Mouse (Mus musculus): ENCODE measurements around the gene Bcl6b. TPM values are rescaled to one million over a fixed set of nuclear protein-coding genes. Genes with fewer than 3 reads are reported as not detected.

The Bcl6b gene
- polyA plus RNA-seq, 1 experiment from 2014 or later, result 4.4 TPM

DNA sequence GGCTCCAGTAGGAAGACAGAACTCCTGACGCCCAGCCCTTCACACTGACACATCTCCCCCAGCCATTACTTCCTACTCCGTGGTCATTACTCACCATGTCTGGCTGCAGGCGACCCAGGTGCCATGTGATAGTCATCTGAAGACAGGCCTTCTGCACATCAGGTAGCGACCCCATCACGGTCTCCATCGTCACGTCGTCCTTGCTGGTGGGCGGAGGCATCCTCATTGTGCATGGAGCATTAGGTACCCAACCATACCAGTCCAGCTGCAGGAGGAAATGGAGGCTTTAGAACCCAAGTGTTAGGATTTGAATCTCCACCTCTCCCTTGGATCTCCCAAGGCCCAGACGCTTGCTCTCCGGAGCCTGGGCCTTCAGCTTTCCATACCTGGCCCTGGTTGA lies 13.0 kb upstream of the Bcl6b start:
- no peaks in the 10 kb centered on the region for H3K9me3 ChIP-seq (ENCODE audit: control insufficient read depth)
- no peak for ATAC-seq
- H3K9ac ChIP-seq (ENCODE audit: low read depth, low read length), result no peak overlapping the region
- TF ChIP-seq CTCF (IDR thresholded peaks at IDR 0.05; ENCODE audit: low read depth), result no peak
- H3K4me3 ChIP-seq (ENCODE audit: low read depth, low read length), result no peak overlapping the region
- WGBS, result 70% methylated on average over 11 of the region's 11 CpGs
- H3K27ac ChIP-seq (ENCODE audit: low read depth, low read length), result no peak overlapping the region
- 0 out of 2 replicates have a peak, but pooled peaks cover 6% of the 10 kb centered on the region for H3K27me3 ChIP-seq (replicated peaks; ENCODE audit: control insufficient read depth, insufficient read depth, low read length)
- no peak overlapping the region for H3K4me2 ChIP-seq (replicated peaks; ENCODE audit: low read depth)
- H3K4me1 ChIP-seq (replicated peaks; ENCODE audit: control insufficient read depth, insufficient read depth, low read length), result peaks cover 5% of the 10 kb centered on the region; the same call in 1 of the 2 replicates
- H3K36me3 ChIP-seq (ENCODE audit: control insufficient read depth, insufficient read depth), result no peaks in the 10 kb centered on the region

DNA sequence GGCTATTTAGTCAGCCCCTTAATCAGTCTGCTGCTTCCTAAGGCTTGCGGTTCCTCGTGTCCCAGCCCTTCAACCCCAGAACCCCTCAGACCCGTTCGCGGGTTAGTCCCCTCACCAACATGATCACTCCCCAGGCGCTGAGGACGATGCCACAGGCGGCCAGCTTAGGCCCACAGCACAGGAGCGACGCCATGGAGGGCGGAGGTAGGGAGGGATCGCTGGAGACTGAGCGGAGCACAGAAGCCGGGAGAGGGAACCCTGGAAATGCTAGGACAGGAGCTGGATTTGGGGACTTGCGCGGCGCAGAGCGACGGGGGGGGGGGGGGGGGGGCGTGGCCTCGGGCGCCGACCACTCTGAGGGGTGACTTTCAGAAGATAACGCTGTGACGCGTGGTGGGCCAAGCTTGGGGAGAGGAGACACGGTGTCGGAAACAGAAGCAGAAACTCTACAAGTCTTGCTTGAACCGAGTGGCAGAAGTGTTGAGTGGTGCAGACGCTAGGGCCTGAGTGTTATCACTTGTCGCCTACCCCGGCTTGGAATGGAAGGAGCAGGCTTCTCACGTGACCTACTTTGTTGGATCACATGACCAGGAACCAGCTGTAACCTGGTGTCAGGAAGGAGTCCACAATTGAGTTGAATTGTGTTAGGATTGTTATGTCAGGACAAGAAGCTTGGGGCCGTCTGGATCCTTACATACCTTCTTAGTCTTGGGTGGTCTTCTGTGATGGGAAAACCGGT lies 10.1 kb upstream of the Bcl6b start, which contains the start of the genes Gm21988 and Rnasek:
Gene Gm21988, minus strand, starts transcription at position 290 of the 739 bp plus-strand sequence.
Gene Rnasek, minus strand, starts transcription at position 302 of the 739 bp plus-strand sequence.
- WGBS, result under 1% methylated on average over 29 of the region's 35 CpGs
- peak within 1 kb of the TSS; percentile 81 for H3K9ac ChIP-seq (ENCODE audit: low read depth, low read length)
- peak within 1 kb of the TSS; percentile 70 for H3K4me2 ChIP-seq (replicated peaks; ENCODE audit: low read depth)
- H3K36me3 ChIP-seq (ENCODE audit: control insufficient read depth, insufficient read depth), result peaks cover 11% of the 10 kb centered on the region; the same call in 1 of the 2 replicates
- ATAC-seq, result peak; percentile 50
- H3K27ac ChIP-seq (ENCODE audit: low read depth, low read length), result peak within 1 kb of the TSS; percentile 85
- no peak for TF ChIP-seq CTCF (IDR thresholded peaks at IDR 0.05; ENCODE audit: low read depth)
- H3K4me3 ChIP-seq (ENCODE audit: low read depth, low read length), result peak within 1 kb of the TSS; percentile 91
- H3K9me3 ChIP-seq (ENCODE audit: control insufficient read depth), result no peaks in the 10 kb centered on the region
- no peaks in the 10 kb centered on the region for H3K27me3 ChIP-seq (replicated peaks; ENCODE audit: control insufficient read depth, insufficient read depth, low read length)
- peaks cover 5% of the 10 kb centered on the region; the same call in 1 of the 2 replicates for H3K4me1 ChIP-seq (replicated peaks; ENCODE audit: control insufficient read depth, insufficient read depth, low read length)

DNA sequence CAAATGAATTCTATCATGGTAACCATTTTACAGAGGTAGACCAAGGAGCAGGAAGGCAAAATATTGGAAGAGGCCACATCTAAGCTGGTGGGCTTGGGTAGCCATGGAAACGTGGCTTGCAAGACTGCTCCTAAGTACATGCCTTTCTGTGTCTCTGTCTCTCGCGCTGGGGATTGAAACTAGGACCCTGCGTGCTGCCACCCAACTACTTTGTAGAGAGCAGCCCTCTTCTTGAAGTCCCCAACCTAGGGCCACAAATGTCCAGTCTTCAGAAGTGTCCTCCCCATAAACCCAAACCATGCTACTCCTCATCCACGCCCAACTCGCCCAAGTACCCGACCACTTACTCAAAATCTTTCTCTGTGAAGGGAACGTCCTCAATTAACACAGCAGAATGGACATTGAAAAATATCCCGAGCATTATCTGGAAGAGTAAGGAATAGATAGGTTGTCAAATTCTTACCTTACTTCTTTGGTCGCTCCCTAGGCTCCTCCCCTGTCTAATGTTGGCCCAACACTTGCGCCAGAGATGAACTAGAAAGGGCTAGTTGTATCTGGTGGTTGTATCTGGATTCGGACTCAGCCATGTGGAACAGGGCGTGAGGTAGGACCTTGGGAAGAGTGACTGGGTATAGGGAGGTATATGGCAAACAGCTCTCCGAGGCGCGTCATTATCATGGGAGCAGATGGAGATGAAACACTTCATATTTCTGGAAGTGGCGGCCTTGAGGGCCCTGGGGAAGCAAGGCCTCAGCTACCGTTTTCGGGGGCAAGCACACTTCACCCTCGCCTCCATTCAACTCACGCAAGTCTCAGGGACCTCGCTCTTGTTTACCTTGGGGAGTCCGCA lies 9.2 kb upstream of the Bcl6b start:
- H3K4me1 ChIP-seq (replicated peaks; ENCODE audit: control insufficient read depth, insufficient read depth, low read length), result peaks cover 5% of the 10 kb centered on the region; the same call in 1 of the 2 replicates
- H3K9me3 ChIP-seq (ENCODE audit: control insufficient read depth), result no peaks in the 10 kb centered on the region
- 9% methylated on average over 23 of the region's 23 CpGs for WGBS
- H3K27me3 ChIP-seq (replicated peaks; ENCODE audit: control insufficient read depth, insufficient read depth, low read length), result no peaks in the 10 kb centered on the region
- peak overlapping the region; percentile 70 for H3K4me2 ChIP-seq (replicated peaks; ENCODE audit: low read depth)
- TF ChIP-seq CTCF (IDR thresholded peaks at IDR 0.05; ENCODE audit: low read depth), result no peak
- peak overlapping the region; percentile 85 for H3K27ac ChIP-seq (ENCODE audit: low read depth, low read length)
- no peak for ATAC-seq
- peak overlapping the region; percentile 91 for H3K4me3 ChIP-seq (ENCODE audit: low read depth, low read length)
- peaks cover 11% of the 10 kb centered on the region; the same call in 1 of the 2 replicates for H3K36me3 ChIP-seq (ENCODE audit: control insufficient read depth, insufficient read depth)
- H3K9ac ChIP-seq (ENCODE audit: low read depth, low read length), result peak overlapping the region; percentile 81

DNA sequence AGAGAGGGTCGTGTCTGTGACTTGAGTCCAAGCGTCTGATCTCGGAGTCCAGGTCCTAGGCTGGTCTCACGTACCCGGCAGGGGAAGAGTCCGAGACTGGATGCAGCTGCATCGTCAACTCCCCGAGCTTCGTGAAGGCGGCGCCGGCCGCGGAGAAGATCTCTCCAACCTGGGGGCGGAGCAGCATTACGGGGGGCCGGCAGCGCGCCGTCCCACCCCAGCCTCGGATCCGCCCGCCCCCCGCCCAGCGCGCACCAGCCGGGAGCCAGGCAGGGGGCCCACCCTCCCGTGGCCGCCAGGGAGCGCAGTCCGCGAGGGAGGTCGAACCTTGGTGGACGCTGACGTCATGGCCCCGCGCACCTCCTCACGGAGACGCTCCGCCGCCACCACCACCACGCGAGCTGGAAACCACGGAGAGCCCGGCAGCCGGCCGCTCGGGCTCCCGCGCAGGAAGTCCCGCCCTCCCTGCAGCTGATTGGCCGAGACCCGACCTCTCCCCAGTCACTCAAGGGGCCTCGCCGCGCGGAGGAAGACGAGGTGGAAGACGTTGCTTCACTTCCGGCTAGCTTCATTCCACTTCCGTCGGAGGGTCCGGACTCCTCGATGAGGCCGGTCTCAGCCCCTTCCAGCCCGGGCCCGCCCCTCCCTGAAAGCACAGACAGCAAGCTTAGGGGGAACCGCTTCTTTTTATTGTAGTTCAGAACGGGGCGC lies 8.0 kb upstream of the Bcl6b start, which contains the start of gene 0610010K14Rik:
Gene 0610010K14Rik, minus strand, starts transcription at position 458 of the 711 bp plus-strand sequence.
- ATAC-seq, result peak; percentile 93
- Histone ChIP-seq H3K4me2 (replicated peaks; ENCODE audit: low read depth) (peak within 1 kb of the TSS; percentile 70), H3K9me3 (ENCODE audit: control insufficient read depth) (no peaks in the 10 kb centered on the region), H3K9ac (ENCODE audit: low read depth, low read length) (peak within 1 kb of the TSS; percentile 81), H3K36me3 (ENCODE audit: control insufficient read depth, insufficient read depth) (peaks cover 11% of the 10 kb centered on the region; the same call in 1 of the 2 replicates), H3K27me3 (replicated peaks; ENCODE audit: control insufficient read depth, insufficient read depth, low read length) (no peaks in the 10 kb centered on the region), H3K4me1 (replicated peaks; ENCODE audit: control insufficient read depth, insufficient read depth, low read length) (peaks cover 5% of the 10 kb centered on the region; the same call in 1 of the 2 replicates), H3K27ac (ENCODE audit: low read depth, low read length) (peak within 1 kb of the TSS; percentile 85), H3K4me3 (ENCODE audit: low read depth, low read length) (peak within 1 kb of the TSS; percentile 91)
- TF ChIP-seq CTCF (IDR thresholded peaks at IDR 0.05; ENCODE audit: low read depth), result peak; percentile 85
- under 1% methylated on average over 69 of the region's 70 CpGs for WGBS

DNA sequence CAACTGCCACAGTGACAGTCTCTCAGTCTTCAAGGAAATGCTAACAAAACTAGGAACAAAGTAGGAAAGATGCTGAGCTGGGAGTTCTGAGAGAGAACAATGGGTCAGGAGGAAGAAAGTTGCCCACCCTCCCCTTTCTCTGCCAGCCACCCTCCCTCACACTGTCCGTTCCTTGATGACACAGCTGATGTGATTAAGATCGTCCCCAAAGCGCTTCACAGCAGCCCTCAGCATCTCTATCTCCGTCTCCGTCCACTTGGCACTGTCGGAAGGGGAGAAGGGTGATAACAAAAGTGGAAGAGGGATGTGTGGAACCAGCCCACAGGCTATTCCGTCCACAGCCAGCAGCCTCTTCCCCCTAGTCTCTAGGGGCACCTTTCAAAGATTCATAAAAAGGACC lies 7.1 kb upstream of the Bcl6b start:
- no peak for TF ChIP-seq CTCF (IDR thresholded peaks at IDR 0.05; ENCODE audit: low read depth)
- peak overlapping the region; percentile 70 for H3K4me2 ChIP-seq (replicated peaks; ENCODE audit: low read depth)
- ATAC-seq, result no peak
- 0 out of 2 replicates have a peak overlapping the region, but pooled peaks have one; percentile 91 for H3K4me3 ChIP-seq (ENCODE audit: low read depth, low read length)
- no peaks in the 10 kb centered on the region for H3K27me3 ChIP-seq (replicated peaks; ENCODE audit: control insufficient read depth, insufficient read depth, low read length)
- 39% methylated on average over 7 of the region's 7 CpGs for WGBS
- peaks cover 11% of the 10 kb centered on the region; the same call in 1 of the 2 replicates for H3K36me3 ChIP-seq (ENCODE audit: control insufficient read depth, insufficient read depth)
- peak overlapping the region; percentile 50; the same call in 1 of the 2 replicates for H3K9ac ChIP-seq (ENCODE audit: low read depth, low read length)
- H3K27ac ChIP-seq (ENCODE audit: low read depth, low read length), result no peak overlapping the region; the same call in 1 of the 2 replicates
- peaks cover 5% of the 10 kb centered on the region; the same call in 1 of the 2 replicates for H3K4me1 ChIP-seq (replicated peaks; ENCODE audit: control insufficient read depth, insufficient read depth, low read length)
- no peaks in the 10 kb centered on the region for H3K9me3 ChIP-seq (ENCODE audit: control insufficient read depth)
